ENCODE assay signal across 19 mouse cellular contexts in the genomic region with DNA sequence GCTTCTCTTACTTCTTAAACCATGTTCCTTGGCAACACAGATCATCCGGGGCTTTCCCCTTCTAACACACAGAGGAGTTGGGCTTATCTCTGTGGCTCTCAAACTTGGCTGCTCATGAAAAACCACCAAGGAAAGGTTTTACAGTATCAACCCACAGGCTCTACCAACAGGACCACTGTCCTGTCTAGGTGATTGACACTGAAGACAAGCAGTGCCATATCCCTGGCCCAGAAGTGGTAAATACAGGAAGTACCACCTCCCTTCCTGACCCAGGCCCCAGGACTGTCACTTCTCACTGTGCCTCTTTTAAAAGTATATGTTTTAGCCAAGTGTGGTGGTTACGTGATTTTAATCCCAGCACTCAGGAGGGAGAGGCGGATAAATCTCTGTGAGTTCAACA.
A peak's percentile ranks its signal among the peaks of the same experiment; 100 is the strongest.
DNase-seq lines count a peak whose midpoint lies in the region; ATAC-seq lines count a peak whose summit lies in the region.
"Had no signal": no experiment of that assay in that cellular context is flagged by ENCODE, and none has a peak within 500 bp of the region (broad histone marks: within the 10 kb centered on the region; RNA-seq: fewer than 3 reads in every experiment).

No protein-coding gene starts in this region.

- H3K4me3 ChIP-seq in heart, embryonic 10.5 days: no peak overlapping the region

- H3K4me1 ChIP-seq in heart, embryonic 10.5 days: no peaks in the 10 kb centered on the region

- no peak overlapping the region for H3K27ac ChIP-seq in heart, embryonic 10.5 days

- ATAC-seq in common myeloid progenitor, adult 5-6 weeks (replicated peaks; ENCODE audit: low read depth, poor library complexity, severe bottlenecking): peak; percentile 73
- ATAC-seq: activated CD4-positive, CD25-positive, alpha-beta regulatory T cell, adult 4 months; CD4-positive, CD25-positive, alpha-beta regulatory T cell, adult 4 months; Patski had no signal

- no peaks in the 10 kb centered on the region for H3K36me3 ChIP-seq in heart, embryonic 10.5 days
- H3K36me3 ChIP-seq: G1E had no signal

- H3K9me3 ChIP-seq in heart, embryonic 10.5 days: no peaks in the 10 kb centered on the region
- H3K9me3 ChIP-seq: G1E had no signal

- no peaks in the 10 kb centered on the region for H3K27me3 ChIP-seq in heart, embryonic 10.5 days (ENCODE audit: insufficient read depth, poor library complexity, severe bottlenecking)
- H3K27me3 ChIP-seq: CH12.LX had no signal

- WGBS in heart, embryonic 10.5 days: 67% methylated on average over 3 of the region's 3 CpGs

- peak; percentile 64 for DNase-seq in heart, adult 11 months
- no peak for DNase-seq in heart, embryonic 10.5 days (ENCODE audit: low spot score)
- no peak for DNase-seq in testis, postnatal 10 days (ENCODE audit: low spot score)
- DNase-seq: adrenal gland, adult 2 months; adrenal gland, adult 8-10 months; adrenal gland, postnatal 10 days; adrenal gland, postnatal 14 days; adrenal gland, postnatal 25 days; adrenal gland, postnatal 36 days; B cell, adult 2 months; cerebellum, adult 11 months; cerebellum, adult 11-12 months; cerebellum, adult 18-20 months had no signal
